Mouse (Mus musculus): ENCODE data around the gene Kbtbd7. TPM values are rescaled to one million over a fixed set of nuclear protein-coding genes. Genes with fewer than 3 reads are reported as not detected.
"Not testable (repeated sequence)": the region's sequence is repeated elsewhere in the genome, so short reads cannot be mapped to it uniquely, and the experiment has no call there.

Kbtbd7 gene
- total and polyA plus RNA-seq, 3 experiments, result 2.9 to 9.8 (median 9.3) TPM

GRCm38 (mm10) chr14:79440655-79441054 is 14.3 kb downstream of the Kbtbd7 start:
- no peak for TF ChIP-seq POLR2A (IDR thresholded peaks at IDR 0.05; ENCODE audit: insufficient read depth, low read depth, low read length)
- no peak for TF ChIP-seq EP300 (IDR thresholded peaks at IDR 0.05; ENCODE audit: insufficient read depth, low read depth, low read length)
- no peak for TF ChIP-seq CTCF (IDR thresholded peaks at IDR 0.05)
- Histone ChIP-seq H3K4me1 (ENCODE audit: control insufficient read depth, insufficient read depth, low read length) (peaks cover 2% of the 10 kb centered on the region), H3K4me3 (no peak overlapping the region), H3K9ac (ENCODE audit: low read depth, low read length) (no peak overlapping the region), H3K79me2 (replicated peaks; ENCODE audit: control insufficient read depth, insufficient read depth, low read length) (no peaks in the 10 kb centered on the region), H3K27me3 (ENCODE audit: control insufficient read depth, insufficient read depth, low read length) (no peaks in the 10 kb centered on the region), H3K36me3 (ENCODE audit: control insufficient read depth, insufficient read depth, low read length) (no peaks in the 10 kb centered on the region), H3K27ac (no peak overlapping the region)
- WGBS, result 71% methylated on average over 2 of the region's 2 CpGs
- DNase-seq, result no peak
- intact Hi-C loops (cut with DNase I), result no loop called here

GRCm38 (mm10) chr14:79441441-79441840 is 15.1 kb downstream of the Kbtbd7 start:
- no peaks in the 10 kb centered on the region for H3K27me3 ChIP-seq (ENCODE audit: control insufficient read depth, insufficient read depth, low read length)
- H3K27ac ChIP-seq, result no peak overlapping the region
- no peak overlapping the region for H3K4me3 ChIP-seq
- 59% methylated on average over 5 of the region's 5 CpGs for WGBS
- no peak for TF ChIP-seq POLR2A (IDR thresholded peaks at IDR 0.05; ENCODE audit: insufficient read depth, low read depth, low read length)
- TF ChIP-seq CTCF (IDR thresholded peaks at IDR 0.05), result no peak
- no peak for TF ChIP-seq EP300 (IDR thresholded peaks at IDR 0.05; ENCODE audit: insufficient read depth, low read depth, low read length)
- H3K4me1 ChIP-seq (ENCODE audit: control insufficient read depth, insufficient read depth, low read length), result peaks cover 2% of the 10 kb centered on the region
- no peak overlapping the region for H3K9ac ChIP-seq (ENCODE audit: low read depth, low read length)
- no peaks in the 10 kb centered on the region for H3K79me2 ChIP-seq (replicated peaks; ENCODE audit: control insufficient read depth, insufficient read depth, low read length)
- intact Hi-C loops (cut with DNase I), result no loop called here
- DNase-seq, result no peak
- no peaks in the 10 kb centered on the region for H3K36me3 ChIP-seq (ENCODE audit: control insufficient read depth, insufficient read depth, low read length)

GRCm38 (mm10) chr14:79444601-79445000 is 18.3 kb downstream of the Kbtbd7 start:
- TF ChIP-seq CTCF (IDR thresholded peaks at IDR 0.05) (no peak), POLR2A (IDR thresholded peaks at IDR 0.05; ENCODE audit: insufficient read depth, low read depth, low read length) (no peak), EP300 (IDR thresholded peaks at IDR 0.05; ENCODE audit: insufficient read depth, low read depth, low read length) (no peak)

GRCm38 (mm10) chr14:79445055-79445620 is 18.8 kb downstream of the Kbtbd7 start:
- DNase-seq, result no peak
- Histone ChIP-seq H3K4me1 (ENCODE audit: control insufficient read depth, insufficient read depth, low read length) (peaks cover 2% of the 10 kb centered on the region), H3K27ac (no peak overlapping the region), H3K79me2 (replicated peaks; ENCODE audit: control insufficient read depth, insufficient read depth, low read length) (no peaks in the 10 kb centered on the region), H3K36me3 (ENCODE audit: control insufficient read depth, insufficient read depth, low read length) (no peaks in the 10 kb centered on the region), H3K9ac (ENCODE audit: low read depth, low read length) (no peak overlapping the region), H3K4me3 (no peak overlapping the region), H3K27me3 (ENCODE audit: control insufficient read depth, insufficient read depth, low read length) (no peaks in the 10 kb centered on the region)
- 80% methylated on average over 16 of the region's 16 CpGs for WGBS
- intact Hi-C loops (cut with DNase I), result no loop called here
- TF ChIP-seq EP300 (IDR thresholded peaks at IDR 0.05; ENCODE audit: insufficient read depth, low read depth, low read length) (no peak), CTCF (IDR thresholded peaks at IDR 0.05) (no peak), POLR2A (IDR thresholded peaks at IDR 0.05; ENCODE audit: insufficient read depth, low read depth, low read length) (no peak)

More at GRCm38 (mm10) chr14:79444601-79445000, 18.3 kb downstream of the Kbtbd7 start:
- Histone ChIP-seq H3K27me3 (ENCODE audit: control insufficient read depth, insufficient read depth, low read length) (no peaks in the 10 kb centered on the region), H3K9ac (ENCODE audit: low read depth, low read length) (no peak overlapping the region), H3K79me2 (replicated peaks; ENCODE audit: control insufficient read depth, insufficient read depth, low read length) (no peaks in the 10 kb centered on the region), H3K27ac (no peak overlapping the region), H3K36me3 (ENCODE audit: control insufficient read depth, insufficient read depth, low read length) (no peaks in the 10 kb centered on the region), H3K4me3 (no peak overlapping the region), H3K4me1 (ENCODE audit: control insufficient read depth, insufficient read depth, low read length) (peaks cover 2% of the 10 kb centered on the region)
- whole genome bisulfite sequencing, result 85% methylated on average over 9 of the region's 9 CpGs
- intact Hi-C loops (cut with DNase I), result no loop called here
- no peak for DNase-seq

GRCm38 (mm10) chr14:79451681-79452590 is 25.6 kb downstream of the Kbtbd7 start, which contains the start of gene Kbtbd6:
Kbtbd6 (plus strand) TSS chr14:79451835.
- H3K27ac ChIP-seq, result peak within 1 kb of the TSS; percentile 4; the same call in 1 of the 2 replicates
- intact Hi-C loops (cut with DNase I), result loop anchor here (2.0 kb wide), 1 partner anchor 21 kb away; no protein-coding TSS in a partner anchor
- not testable (repeated sequence) for H3K36me3 ChIP-seq (ENCODE audit: control insufficient read depth, insufficient read depth, low read length); H3K79me2 ChIP-seq (replicated peaks; ENCODE audit: control insufficient read depth, insufficient read depth, low read length); H3K27me3 ChIP-seq (ENCODE audit: control insufficient read depth, insufficient read depth, low read length); H3K4me1 ChIP-seq (ENCODE audit: control insufficient read depth, insufficient read depth, low read length)
- peak within 1 kb of the TSS; percentile 75 for H3K4me3 ChIP-seq
- TF ChIP-seq EP300 (IDR thresholded peaks at IDR 0.05; ENCODE audit: insufficient read depth, low read depth, low read length) (0 out of 2 replicates have a peak, but pooled peaks have one; percentile 34), CTCF (IDR thresholded peaks at IDR 0.05) (peak; percentile 8; the same call in 1 of the 2 replicates)
- DNase-seq, result peak; percentile 83 to 84
- H3K9ac ChIP-seq (ENCODE audit: low read depth, low read length), result peak within 1 kb of the TSS; percentile 42
- WGBS, result 11% methylated on average over 44 of the region's 89 CpGs

GRCm38 (mm10) chr14:79452591-79452934 is 26.3 kb downstream of the Kbtbd7 start:
- H3K4me1 ChIP-seq (ENCODE audit: control insufficient read depth, insufficient read depth, low read length); H3K27me3 ChIP-seq (ENCODE audit: control insufficient read depth, insufficient read depth, low read length); H3K27ac ChIP-seq; intact Hi-C loops (cut with DNase I); H3K79me2 ChIP-seq (replicated peaks; ENCODE audit: control insufficient read depth, insufficient read depth, low read length); DNase-seq; H3K4me3 ChIP-seq; H3K36me3 ChIP-seq (ENCODE audit: control insufficient read depth, insufficient read depth, low read length); H3K9ac ChIP-seq (ENCODE audit: low read depth, low read length): not testable (repeated sequence)
- 94% methylated on average over 8 of the region's 10 CpGs for WGBS

Measured in heart, adult 2 months (tissue).